Mouse (Mus musculus) bone marrow macrophage, adult 2 months (primary cell): ENCODE results near the gene Ssbp2. TPM values are rescaled to one million over a fixed set of nuclear protein-coding genes. Genes with fewer than 3 reads are reported as not detected.

Source experiments
- H3K27ac ChIP-seq: 2 replicates; pipeline ENCODE4 v1.5.1; 2012; ENCODE audit warnings: low read depth, low read length; ENCODE audit not compliant: insufficient read depth
- H3K4me1 ChIP-seq: 2 replicates; pipeline ENCODE4 v1.6.1; 2012; ENCODE audit warnings: low read length; ENCODE audit not compliant: control insufficient read depth, insufficient read depth
- H3K4me3 ChIP-seq: 2 replicates; pipeline ENCODE4 v1.5.1; 2012; ENCODE audit warnings: mild to moderate bottlenecking, low read length, moderate library complexity; ENCODE audit not compliant: insufficient read depth
- CTCF ChIP-seq: IDR thresholded peaks from 2 replicates; pipeline ENCODE4 v1.5.1; 2012; ENCODE audit warnings: low read depth, mild to moderate bottlenecking, low read length, moderate library complexity
- POLR2A ChIP-seq: IDR thresholded peaks from 2 replicates; pipeline ENCODE4 v1.6.1; 2012; ENCODE audit warnings: mild to moderate bottlenecking, low read depth, low read length, borderline replicate concordance
- polyA plus RNA-seq: library from polyadenylated mRNA; stranded (reverse); fragments of >200 nt; gene quantifications from 2 replicates; pipeline ENCODE4 v1.2.4, GENCODE M21; 2012; ENCODE audit not compliant: missing spikeins, insufficient read depth, insufficient read length

The Ssbp2 gene
- polyA plus RNA-seq, 1 experiment = 8.5 TPM

DNA sequence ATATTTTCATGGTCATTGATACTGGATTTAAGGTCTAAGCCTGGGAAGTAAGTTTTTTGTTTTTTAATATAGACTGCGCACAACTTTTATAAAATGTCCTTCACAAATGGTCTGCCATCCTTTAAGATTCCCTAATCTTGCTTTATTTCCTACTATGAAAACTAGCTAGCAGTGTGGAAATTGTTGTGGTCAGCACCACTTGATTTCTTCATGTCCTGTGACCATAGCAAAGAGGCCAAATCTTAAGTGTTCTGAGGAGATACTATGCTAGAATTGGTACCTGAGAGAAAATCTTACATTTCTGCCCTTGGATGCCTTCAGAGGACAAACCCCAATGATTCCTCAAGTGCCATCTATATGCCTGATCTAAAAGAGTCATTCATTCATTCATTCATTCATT, 60.9 kb downstream of the Ssbp2 start:
- H3K4me1 ChIP-seq = no peaks in the 10 kb centered on the region; the same call in 1 of the 2 replicates
- no peak for TF ChIP-seq CTCF
- H3K27ac ChIP-seq = no peak overlapping the region
- no peak overlapping the region for H3K4me3 ChIP-seq

DNA sequence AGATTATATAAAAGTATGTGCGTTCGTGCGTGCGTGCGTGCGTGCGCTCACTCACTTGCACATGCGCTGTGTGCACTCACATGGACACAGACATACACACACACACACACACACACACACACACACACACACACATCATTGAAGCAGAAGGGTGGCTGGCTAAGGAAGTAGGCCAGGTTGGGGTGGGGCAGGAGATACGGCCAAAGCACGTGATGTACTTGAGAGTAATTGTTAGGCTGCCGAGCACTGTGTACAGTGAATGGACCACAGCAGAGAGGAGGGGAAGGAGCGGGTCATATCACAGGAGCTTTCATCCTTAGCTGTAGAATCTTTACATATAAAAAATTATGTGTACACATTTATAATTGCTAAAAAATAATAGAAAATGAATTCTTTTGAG, 66.0 kb downstream of the Ssbp2 start:
- TF ChIP-seq CTCF (no peak), POLR2A (no peak)
- Histone ChIP-seq H3K4me1 (no peaks in the 10 kb centered on the region), H3K27ac (no peak overlapping the region), H3K4me3 (no peak overlapping the region)

GRCm38 (mm10) chr13:91529821-91530220, 69.7 kb downstream of the Ssbp2 start:
- TF ChIP-seq POLR2A (no peak), CTCF (no peak)
- H3K4me3 ChIP-seq = no peak overlapping the region
- no peak overlapping the region for H3K27ac ChIP-seq
- H3K4me1 ChIP-seq = no peaks in the 10 kb centered on the region

DNA sequence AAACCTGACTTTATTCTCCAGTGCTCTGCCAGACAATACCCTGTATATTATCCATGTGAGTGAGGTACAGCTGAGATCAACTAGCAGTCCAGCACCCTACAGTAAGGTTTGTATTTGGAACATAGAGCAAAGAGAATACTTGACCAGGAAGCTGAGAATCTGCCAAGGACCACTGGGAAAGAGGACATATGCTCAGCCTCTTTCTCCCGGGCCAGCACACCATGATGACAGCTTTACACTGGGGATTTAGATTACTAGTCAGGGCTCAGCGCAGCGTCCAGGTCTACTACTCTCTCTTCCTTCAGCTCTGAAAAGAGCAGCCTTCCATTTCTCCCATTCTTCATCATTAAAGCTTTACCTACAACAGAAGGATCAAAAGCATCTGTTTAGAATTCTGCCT, 76.6 kb downstream of the Ssbp2 start:
- TF ChIP-seq CTCF = no peak
- no peak for TF ChIP-seq POLR2A
- H3K4me1 ChIP-seq = peaks cover 9% of the 10 kb centered on the region

GRCm38 (mm10) chr13:91540145-91541068, 80.3 kb downstream of the Ssbp2 start:
- no peak overlapping the region for H3K4me3 ChIP-seq
- peaks cover 17% of the 10 kb centered on the region for H3K4me1 ChIP-seq
- H3K27ac ChIP-seq = no peak overlapping the region
- TF ChIP-seq POLR2A (no peak), CTCF (no peak)

More for the DNA sequence above, 76.6 kb downstream of the Ssbp2 start:
- Histone ChIP-seq H3K4me3 (no peak overlapping the region), H3K27ac (no peak overlapping the region)

DNA sequence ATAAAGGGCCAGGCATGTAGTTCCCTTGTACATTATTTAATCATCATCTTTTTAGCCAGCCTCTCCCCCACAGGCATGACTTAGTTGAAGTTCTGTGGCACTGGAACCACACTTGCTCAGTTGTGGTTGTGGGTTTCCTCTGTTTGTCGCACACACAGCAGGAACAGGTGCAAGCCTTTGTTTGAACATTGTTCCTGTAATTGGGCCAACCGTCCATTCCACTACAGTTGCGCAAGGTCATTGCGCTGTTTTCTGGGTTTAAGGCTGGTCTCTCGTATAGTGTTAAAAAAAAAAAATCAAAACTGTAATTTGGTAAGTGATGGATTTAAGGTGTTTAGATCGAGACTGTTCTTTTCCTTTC, 81.0 kb downstream of the Ssbp2 start:
- H3K4me3 ChIP-seq = no peak overlapping the region
- TF ChIP-seq POLR2A = no peak
- TF ChIP-seq CTCF = no peak
- peaks cover 17% of the 10 kb centered on the region for H3K4me1 ChIP-seq
- H3K27ac ChIP-seq = no peak overlapping the region

DNA sequence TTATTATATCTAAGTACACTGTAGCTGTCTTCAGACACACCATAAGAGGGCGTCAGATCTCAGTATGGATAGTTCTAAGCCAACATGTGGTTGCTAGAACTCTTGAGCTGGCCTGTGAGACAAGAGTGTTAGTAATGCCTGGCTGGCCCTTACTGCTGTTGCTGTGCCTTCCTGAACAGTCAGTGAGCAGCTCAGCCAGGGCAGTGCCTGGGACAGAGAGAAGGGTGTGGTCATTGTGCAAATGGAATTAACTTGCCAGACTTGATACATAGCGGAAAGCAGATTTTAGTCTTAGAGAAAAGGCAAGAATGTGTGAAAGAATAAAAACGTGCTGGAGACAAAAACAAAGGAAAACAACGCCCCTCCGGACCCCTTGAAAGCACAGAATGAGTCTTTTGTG, 83.5 kb downstream of the Ssbp2 start:
- no peak for TF ChIP-seq POLR2A
- TF ChIP-seq CTCF = no peak
- Histone ChIP-seq H3K27ac (no peak overlapping the region), H3K4me1 (peaks cover 17% of the 10 kb centered on the region), H3K4me3 (no peak overlapping the region)

DNA sequence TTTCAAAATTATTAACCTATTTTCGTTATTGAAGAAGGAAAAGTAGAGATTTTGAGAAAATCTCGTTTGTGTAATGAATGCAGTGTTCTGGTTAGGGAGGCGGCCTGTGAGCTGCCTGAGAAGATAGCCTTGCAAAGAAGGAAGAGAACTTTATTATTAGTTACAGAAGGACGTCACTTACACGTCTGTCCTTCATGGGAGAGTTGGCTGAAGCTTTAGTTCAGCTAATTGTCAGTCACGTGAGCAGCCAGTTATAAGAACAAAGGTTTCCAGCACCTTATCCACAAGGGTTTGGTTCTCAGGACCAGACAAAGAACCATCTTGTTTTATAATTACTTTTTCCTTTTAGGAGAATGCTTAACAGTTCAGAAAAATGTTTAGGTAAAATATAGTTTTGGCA, 104.0 kb downstream of the Ssbp2 start:
- Histone ChIP-seq H3K4me1 (no peaks in the 10 kb centered on the region), H3K4me3 (no peak overlapping the region), H3K27ac (no peak overlapping the region)
- TF ChIP-seq POLR2A (no peak), CTCF (no peak)

DNA sequence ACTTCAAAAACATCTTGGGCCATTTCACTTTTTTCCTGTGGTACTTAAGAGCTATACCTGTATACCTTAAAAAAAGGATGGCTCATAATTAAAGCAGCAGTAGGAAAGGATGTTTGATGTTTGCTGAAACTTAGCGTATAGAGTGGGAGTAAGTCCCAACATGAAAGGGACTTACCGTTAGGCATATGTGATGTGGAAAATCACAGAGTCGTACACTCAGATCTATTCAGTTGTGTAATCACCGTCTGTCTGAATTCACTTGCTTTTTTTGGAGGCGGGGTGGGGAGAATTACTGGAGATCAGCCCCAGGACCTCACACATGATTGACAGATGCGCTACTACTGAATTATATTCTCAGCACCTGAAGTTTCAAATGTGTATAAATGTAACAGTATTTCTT, 104.7 kb downstream of the Ssbp2 start:
- Histone ChIP-seq H3K27ac (no peak overlapping the region), H3K4me1 (no peaks in the 10 kb centered on the region), H3K4me3 (no peak overlapping the region)
- no peak for TF ChIP-seq POLR2A
- TF ChIP-seq CTCF = no peak

GRCm38 (mm10) chr13:91581504-91581903, 121.4 kb downstream of the Ssbp2 start:
- no peaks in the 10 kb centered on the region for H3K4me1 ChIP-seq
- no peak overlapping the region for H3K4me3 ChIP-seq
- H3K27ac ChIP-seq = no peak overlapping the region
- TF ChIP-seq POLR2A (no peak), CTCF (no peak)

DNA sequence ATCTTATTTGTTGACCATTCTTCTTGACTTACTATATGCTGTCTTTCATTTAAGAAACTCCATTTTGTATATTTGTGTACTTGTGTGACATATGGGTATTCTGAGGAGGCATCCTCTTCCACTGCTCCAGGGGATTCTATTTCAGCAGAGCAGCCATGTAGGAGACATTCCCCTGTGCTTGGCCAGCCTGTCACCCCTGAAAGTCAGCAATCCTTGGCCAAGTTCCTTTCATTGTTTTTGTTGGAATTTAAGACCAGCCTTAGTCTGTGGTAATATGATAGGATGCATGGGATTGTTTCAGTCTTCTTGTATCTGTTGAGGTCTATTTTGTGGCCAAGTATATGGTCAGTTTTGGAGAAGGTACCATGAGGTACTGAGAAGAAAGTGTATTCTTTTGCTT, 122.1 kb downstream of the Ssbp2 start:
- no peak for TF ChIP-seq CTCF
- TF ChIP-seq POLR2A = no peak
- H3K4me3 ChIP-seq = no peak overlapping the region
- H3K27ac ChIP-seq = no peak overlapping the region
- H3K4me1 ChIP-seq = no peaks in the 10 kb centered on the region
